Mouse (Mus musculus): ENCODE data around the gene Rab4a. TPM values are rescaled to one million over a fixed set of nuclear protein-coding genes. Genes with fewer than 3 reads are reported as not detected.
A peak's percentile ranks its signal among the peaks of the same experiment; 100 is the strongest.

Gene Rab4a
- 1 to 10 TPM; 7.8 to 7.9 TPM for total RNA-seq (2021)
- long read RNA-seq, experiment 1, transcript Rab4a-202 (8 exons, 1,419 nt) = major isoform, 14 of 17 reads
- long read RNA-seq, experiment 1, partial matches to known transcripts = 0 of 17 reads
- long read RNA-seq, experiment 1, other reads (novel, unspliced or antisense) = 2 of 17 reads
- long read RNA-seq, experiment 2, transcript Rab4a-202 (8 exons, 1,419 nt) = major isoform, 15 of 21 reads
- long read RNA-seq, experiment 2, partial matches to known transcripts = 2 of 21 reads
- long read RNA-seq, experiment 2, other reads (novel, unspliced or antisense) = 4 of 21 reads

DNA sequence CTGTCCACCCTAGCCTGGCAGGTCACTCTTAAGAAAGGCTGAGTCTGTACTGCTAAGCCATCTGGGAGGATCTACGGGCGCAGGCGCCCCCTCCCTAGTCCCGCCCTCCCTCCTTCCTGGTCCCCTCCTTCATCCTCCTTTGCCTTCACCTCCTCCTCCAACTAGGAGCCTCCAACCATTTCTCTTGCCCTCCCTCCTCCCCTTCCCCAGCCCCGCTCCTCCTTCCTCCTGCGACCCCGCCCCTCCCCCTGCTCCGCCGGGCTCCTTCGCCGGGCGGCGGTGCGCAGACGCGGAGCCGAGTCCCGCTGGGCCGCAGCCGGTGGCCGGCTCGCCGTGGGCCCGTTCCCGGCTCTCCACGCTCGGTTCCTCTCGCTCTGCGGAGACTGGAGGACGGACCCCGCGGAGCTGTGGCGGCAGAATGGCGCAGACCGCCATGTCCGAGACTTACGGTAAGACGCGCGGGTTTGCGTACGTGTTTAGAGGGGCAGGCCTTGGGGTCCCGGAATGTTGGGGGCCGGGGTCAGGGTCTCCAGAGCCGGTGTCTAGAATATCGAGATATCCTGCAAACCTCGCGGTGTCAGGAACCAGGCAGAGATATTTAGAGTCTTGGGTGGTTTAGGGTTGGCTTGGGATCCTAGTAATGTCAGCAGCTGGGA lies at the start of gene Rab4a:
Gene Rab4a (plus strand): TSS at position 268 of the 656 bp plus-strand sequence.
- DNase-seq = peak; percentile 89 to 91
- intact Hi-C loops (cut with DNase I) = no loop called here

DNA sequence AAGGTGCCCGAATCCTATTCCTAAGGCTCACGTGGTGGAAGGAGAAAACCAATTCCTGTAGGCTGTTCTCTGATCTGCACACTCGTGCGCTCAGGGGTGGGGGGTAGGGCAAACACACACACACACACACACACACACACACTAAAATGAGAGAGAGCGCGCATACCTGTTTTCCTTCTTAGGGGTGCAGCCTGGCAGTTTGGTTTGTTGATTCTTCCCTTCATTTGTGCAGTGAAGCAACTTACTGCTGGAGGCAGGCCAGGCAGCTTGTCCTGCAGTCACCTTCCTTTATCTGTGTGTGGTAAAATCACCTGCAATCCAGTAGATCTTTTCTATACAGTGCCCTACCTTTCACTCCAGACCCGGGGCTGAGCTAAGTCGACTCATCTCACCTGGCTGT lies 48.9 kb upstream of the Rab4a start:
- intact Hi-C loops (cut with DNase I) = no loop called here
- DNase-seq = no peak

DNA sequence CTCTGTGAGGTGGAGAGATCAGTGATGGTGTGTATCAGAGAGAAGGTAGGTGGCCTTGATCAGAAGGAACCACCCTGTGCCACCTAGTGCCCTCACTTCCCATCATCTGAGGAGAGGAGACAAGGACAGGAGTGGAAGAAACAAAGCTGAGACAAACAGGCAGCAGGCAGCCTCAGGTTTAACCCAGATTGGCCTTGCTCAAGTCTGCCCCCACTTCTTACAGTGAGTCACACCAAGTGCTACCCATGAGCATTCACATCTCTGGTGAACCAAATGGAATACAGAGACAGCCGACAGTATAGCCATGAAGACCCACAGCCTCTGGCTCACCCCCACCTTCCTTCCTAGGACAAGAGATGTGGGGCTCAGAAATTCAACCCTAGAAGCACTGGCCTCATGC lies 46.9 kb upstream of the Rab4a start:
- DNase-seq = no peak
- intact Hi-C loops (cut with DNase I) = no loop called here

DNA sequence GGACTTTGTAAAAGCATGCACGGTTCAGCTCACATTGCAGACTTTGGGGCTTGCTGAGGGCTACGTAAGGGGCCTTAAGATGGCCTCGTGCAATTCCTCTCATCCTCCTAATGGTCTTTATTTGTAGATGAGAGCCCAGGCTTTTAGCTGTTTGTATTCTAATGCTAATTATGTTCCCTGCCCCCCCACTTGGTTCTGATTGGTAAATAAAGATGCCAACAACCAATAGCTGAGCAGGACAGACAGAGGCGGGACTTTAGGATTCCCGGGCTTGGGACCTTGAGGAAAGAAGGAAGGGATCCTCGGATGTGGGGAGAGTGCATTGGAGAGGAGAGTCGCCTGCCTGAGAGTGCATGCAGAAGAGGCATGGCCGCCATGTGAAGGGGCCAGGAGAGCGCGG lies 45.9 kb upstream of the Rab4a start:
- no peak for DNase-seq
- intact Hi-C loops (cut with DNase I) = no loop called here

DNA sequence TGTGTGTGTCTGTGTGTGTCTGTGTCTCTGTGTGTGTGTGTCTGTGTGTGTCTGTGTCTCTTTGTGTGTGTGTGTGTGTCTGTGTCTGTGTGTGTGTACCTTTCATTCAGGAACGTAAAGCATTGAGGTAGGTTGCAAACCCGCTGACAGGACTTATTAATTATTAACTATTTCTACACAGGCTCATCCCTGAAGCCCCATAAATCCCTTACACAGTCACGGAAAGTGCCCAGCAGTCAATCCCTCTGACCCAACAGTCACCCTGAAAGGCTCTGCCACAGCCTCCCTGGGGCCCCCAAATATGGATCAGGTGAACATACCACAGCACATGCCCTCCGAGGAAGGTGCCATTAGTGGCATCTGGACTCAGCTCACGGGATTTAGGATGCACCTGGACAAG lies 45.2 kb upstream of the Rab4a start:
- intact Hi-C loops (cut with DNase I) = no loop called here
- DNase-seq = no peak

DNA sequence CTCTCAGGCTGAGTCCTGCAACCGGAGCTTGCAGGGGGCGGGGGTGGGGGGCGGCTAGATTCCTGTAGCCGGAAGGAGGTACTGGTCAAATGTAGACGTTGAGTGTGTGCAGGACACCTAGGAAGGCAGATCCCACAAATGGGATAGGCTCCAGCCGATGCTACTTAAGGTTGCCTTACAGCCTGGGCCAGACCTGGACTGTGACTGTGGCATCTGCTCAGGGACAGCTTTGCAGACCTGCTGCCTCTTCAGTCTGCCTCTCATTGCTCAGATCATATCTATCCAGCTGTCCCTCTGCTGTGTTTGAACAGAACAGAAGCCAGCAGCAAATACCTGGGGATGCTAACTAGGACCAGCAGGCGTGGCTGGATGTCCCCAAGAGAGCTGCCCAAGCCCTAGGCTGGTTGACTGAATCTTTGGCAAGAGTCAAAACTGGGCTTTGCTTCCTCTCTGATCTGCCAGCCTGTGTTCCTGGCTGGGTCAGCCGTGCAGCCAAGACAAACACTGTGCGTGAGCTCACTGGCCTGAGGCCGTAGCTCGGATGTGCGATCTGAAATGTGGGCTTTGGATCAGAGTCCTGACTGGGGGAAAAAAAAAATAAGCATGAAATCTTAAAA lies 44.4 kb upstream of the Rab4a start:
- intact Hi-C loops (cut with DNase I) = no loop called here
- peak; percentile 51 to 67 for DNase-seq

DNA sequence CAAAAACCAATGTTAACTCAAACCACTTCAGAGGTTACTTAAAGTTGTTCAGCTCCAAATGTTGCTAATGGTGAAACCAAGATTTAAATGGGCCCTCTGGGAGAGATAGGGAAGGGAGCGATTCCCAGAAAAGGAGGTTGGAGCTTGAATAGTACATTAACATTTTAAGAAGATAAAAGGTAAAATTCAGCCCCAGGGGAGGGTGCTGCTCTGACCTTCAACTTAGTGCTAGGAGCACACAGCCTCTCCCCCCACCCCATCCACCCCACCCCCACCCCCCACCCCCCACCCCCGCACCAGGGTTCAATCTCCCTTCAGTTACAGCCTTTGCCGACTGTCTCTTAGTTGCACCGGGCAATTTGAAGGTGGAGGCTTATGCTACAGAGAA lies 43.9 kb upstream of the Rab4a start:
- intact Hi-C loops (cut with DNase I) = no loop called here
- DNase-seq = no peak

DNA sequence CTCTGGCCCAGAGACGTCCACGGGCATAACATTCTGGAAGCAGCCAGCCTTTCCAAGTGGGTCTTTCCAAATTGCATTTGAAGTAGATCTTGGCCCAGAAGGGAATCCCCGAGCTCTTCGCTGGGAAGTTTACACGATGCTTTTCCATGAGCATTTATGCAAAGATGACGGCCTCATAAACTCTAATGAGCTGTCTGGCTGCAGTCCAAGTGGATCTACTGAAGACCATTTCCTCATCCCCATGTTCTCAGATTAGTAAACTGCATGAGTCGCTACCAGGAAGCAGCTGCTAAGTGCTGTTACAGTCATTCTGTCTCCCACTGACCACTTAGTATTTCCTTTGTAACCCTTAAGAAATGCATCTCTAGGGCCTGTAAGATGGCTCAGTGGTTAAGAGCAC lies 42.4 kb upstream of the Rab4a start:
- DNase-seq = peak in 1 of 2 experiments; percentile 57
- intact Hi-C loops (cut with DNase I) = no loop called here

DNA sequence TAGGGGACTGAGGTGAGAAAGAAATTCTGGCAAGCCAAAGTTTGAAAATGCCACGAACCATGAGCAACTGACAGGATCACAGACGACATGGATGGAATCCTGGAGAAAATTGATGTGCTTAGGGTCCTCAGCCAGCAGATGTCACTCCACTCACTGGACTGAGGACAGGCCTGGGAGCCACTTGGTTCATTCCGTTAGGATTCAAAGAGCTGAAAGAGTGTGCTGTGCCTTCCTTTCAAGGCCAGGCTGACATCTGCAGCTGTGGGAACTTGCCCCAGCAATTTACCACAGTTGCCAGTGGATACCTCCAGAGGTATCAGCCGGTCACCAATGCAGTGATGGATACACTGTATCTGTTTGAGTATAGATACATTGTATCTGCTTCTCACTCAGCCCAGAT lies 41.1 kb upstream of the Rab4a start:
- intact Hi-C loops (cut with DNase I) = no loop called here
- peak in 1 of 2 experiments; percentile 46 for DNase-seq

DNA sequence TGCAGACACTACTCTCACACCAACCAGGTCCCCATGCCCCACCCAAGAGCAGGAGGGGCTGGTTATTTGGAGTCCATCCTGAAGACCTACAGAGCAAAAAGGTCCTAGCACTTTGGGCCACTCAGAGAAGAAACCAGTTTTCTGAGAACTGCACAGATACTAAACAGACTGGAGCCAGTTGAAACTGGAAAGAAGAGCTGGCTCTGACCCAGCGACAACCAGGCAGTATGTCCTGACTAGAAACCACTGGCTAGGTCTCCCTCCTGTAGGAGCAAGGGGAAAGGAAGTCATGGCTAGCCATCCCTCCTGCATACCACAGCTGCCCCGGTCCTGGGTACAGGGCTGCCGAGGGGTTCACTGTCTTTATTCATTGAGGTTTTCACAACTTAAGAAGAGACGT lies 39.3 kb upstream of the Rab4a start:
- intact Hi-C loops (cut with DNase I) = no loop called here
- DNase-seq = no peak

DNA sequence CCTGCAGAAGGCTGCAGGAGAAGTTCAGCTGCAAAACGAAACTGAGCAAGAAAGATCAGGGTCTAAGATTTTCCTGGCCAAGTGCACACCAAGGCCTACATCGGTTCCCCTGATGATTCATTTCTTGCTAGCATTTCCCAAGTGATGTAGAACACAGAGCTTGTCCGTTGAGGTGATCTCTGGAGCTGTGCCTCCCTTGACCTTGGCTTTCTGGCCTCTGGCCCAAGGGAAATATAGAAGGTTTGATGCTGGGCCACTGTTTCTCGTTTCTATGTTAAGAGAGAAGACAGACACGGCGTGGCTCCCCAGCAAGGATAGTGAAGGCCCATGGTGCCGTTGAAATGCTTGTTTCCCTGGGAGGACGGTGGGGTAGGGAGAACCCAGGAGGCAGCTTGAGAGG lies 37.9 kb upstream of the Rab4a start:
- intact Hi-C loops (cut with DNase I) = no loop called here
- DNase-seq = no peak

DNA sequence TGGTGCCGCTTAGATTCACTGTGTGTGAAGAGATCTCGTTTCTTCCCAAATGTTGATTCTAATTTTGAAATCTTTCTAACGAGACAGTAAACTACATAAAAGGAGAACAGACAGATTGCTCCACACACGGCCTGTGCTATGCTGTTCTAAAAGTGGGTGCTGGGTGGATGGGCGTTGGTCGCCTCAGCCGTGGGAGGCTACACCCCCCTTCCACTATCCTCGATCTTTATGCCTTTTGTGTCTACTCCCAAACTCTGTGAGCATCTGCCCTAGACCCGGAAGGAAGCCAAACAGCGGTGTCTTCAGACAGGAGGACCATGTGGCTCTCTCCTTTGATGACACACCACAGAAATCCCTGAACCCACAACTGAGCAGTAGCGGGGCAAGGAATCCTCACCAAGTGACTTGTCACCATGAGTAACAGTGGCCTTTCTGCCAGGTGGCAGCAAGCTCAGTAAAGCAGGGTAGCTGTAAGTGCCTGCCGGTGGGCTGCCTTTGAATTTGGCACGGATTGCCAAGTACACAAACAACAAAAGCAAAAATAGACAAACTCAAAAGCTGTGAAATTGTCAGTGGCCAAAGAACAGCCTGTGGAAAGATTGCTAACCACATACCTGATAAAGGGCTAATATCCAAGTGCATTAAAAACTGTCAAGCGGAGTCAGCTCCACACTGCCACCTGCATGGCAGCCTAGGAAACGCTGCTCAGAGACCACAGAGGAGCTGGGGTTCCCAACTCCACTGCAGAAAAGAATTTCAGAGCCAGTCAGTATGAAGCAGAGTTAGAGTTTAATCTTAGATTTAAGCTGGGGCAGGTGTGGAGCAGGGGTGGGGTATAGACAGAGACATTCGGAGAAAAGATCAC lies 37.1 kb upstream of the Rab4a start:
- DNase-seq = peak; percentile 68 to 72
- intact Hi-C loops (cut with DNase I) = loop anchor here (1.0 kb wide), 1 partner anchor 115 kb away; the partner anchor contains the start of gene Rhou

DNA sequence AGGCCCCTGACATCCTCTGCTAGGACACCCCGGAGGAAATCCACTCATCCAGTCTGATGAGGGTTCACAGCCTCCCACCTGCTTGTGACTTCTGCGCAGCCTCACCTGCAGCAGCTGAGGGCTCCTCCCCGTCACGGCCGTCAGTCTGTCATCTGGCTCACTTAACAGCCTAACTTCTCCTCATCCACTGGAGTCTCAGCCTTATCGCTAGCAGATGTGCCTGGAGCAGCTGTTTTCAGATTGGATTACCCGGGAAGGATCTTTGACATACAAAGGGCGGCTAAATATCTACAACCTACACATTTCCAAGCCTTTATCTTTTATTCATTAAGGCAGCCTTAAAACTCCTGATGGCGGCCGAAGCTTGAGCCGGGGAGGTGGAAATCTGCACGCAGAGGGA lies 32.3 kb upstream of the Rab4a start:
- intact Hi-C loops (cut with DNase I) = no loop called here
- no peak for DNase-seq

DNA sequence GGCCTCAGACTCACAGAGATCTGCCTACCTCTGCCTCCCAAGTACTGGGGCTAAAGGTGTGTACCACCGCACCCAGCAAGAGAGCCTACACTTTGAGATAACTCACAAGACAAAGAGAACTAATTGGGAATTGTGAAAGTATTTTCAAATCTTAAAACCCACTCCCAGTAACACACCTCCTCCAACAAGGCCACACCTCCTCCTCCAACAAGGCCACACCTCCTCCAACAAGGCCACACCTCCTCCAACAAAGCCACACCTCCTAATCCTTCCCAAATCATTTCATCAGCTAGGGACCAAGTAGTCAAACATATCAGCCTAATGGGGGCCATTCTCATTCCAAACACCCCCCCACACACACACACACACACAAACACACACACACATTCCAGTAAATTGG lies 31.3 kb upstream of the Rab4a start:
- DNase-seq = no peak
- intact Hi-C loops (cut with DNase I) = no loop called here

DNA sequence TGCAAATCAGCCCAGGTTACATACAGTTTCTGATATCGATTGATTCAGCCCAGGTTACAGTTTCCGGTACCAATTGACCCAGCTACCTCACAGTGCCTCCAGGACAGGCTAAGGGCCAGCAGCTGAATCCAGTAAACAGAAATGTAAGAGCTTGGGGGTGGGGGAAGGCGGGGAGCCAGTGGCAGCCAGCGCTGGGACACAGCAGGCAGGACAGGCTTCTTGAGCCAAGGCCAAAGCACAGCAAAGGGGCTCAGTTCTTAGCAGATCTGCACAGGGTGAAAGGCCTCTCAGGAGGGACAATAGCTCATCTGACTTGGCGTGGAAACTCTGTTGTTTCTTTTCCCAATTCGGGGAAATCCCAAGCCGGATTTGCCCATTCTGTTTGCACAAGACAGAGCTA lies 28.5 kb upstream of the Rab4a start:
- intact Hi-C loops (cut with DNase I) = no loop called here

DNA sequence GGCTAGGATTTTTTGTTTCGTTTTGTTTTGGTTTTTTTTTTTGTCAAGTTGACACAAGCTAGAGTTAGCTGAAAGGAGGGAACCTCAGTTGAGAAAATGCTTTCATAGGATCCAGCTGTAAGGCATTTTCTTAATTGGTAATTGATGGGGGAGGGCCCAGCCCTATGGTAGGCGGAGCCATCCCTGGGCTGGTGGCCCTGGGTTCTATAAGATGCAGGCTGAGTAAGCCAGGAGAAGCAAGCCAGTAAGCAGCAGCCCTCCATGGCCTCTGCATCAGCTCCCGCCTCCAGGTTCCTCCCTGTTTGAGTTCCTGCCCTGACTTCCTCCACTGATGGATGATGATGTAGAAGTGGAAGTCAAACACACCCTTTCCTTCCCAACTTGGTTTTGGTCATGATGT lies 25.3 kb upstream of the Rab4a start:
- intact Hi-C loops (cut with DNase I) = no loop called here
- DNase-seq = no peak

More for the DNA sequence above, 28.5 kb upstream of the Rab4a start:
- peak; percentile 39 to 48 for DNase-seq

DNA sequence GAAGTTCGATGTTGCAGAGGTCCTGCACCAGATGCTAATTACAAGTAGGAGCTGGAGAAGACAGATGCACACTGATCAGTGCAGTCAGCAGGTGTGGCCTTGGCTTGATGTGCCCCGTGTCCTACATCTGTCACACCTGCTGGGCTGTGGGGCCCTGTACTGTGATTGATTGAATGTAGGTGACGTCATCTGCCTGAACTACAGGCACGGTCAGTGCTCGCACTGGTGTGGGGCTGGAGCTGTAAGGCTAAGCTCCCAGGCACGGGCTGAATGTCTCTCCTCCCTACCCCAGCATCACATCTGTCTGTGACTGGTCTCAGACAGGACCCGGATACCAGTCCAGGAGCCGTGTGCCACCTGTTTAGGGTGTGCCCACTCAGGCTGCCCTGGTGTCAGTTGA lies 24.5 kb upstream of the Rab4a start:
- no peak for DNase-seq
- intact Hi-C loops (cut with DNase I) = no loop called here

DNA sequence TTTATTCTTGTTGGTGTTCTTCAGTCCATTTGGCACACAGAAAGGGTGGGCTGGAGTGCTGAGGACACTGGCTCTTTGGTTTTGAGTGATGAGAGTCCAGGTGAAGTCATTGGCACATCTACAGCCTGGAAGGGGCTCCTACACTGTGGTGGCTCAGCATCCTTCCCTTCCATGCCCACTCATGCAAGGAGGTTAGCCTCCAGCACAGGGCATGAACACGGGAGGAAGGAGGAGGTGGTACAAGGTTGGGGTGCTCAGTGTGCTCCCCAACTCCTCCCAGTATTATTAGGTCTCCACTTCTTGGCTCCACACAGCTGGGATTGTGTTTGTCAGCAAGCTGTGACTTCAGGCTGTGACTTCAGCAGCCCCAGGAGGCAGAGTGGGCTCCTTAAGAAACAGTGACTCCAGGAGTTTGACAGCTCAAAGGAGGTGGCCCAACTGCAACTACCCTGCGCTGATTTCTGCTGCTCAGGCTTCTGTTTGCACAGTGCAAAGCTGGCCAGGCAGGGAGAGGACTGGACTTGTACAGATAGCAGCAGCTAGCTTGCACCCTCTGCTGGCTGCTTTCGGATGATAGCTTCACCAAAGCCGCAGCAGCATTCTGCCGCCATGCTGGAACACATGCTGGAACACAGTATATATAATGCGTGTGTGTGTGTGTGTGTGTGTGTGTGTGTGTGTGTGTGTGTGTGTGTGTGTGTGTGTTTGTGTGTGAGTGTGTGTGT lies 22.1 kb upstream of the Rab4a start:
- peak; percentile 79 to 84 for DNase-seq
- intact Hi-C loops (cut with DNase I) = loop anchor here (2.0 kb wide), 1 partner anchor 131 kb away; the partner anchor contains the start of gene Rhou

DNA sequence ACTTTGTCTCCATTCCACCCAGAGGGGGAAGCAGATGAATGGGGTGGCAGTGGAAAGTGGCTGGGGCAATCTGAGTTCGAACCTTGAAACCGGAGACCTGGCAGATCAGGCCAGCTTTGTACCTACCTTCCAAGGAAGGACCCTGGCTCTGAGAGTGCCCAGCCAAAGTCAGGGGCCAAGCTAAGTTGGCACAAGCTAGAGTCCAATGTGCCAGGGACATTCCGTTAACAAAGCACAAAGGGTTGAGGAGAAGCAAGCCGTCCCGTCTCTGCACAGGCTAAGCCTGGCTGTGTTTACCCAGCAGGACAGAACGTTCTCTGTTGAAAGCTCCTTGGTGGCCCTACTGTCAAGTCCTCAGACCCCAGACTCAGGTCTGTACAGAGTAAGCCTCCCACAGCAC lies 19.6 kb upstream of the Rab4a start:
- intact Hi-C loops (cut with DNase I) = no loop called here
- peak in 1 of 2 experiments; percentile 52 for DNase-seq

DNA sequence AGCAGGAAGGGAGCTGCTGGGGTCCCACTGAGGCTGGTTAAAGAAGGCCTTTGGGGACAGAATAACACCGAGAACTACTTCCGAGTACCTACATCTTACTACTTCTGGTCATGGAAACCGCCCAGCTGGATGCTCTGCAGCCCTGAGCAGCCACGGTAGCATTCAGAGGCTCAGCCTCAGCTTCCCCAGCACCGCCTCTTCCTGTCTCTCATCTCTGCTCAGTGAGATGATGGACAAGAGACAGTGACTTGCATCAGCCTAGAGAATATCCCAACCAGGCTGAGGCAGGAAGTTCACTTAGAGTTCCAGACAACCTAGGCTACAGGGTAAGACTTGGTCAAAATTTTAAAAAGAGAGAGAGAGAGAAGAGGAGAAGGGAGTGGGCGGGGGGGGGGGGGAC lies 19.1 kb upstream of the Rab4a start:
- intact Hi-C loops (cut with DNase I) = no loop called here
- no peak for DNase-seq

All from heart, postnatal 14 days (tissue).